Mouse (Mus musculus): ENCODE results near the gene H2-DMa. TPM values are rescaled to one million over a fixed set of nuclear protein-coding genes. Genes with fewer than 3 reads are reported as not detected.

Gene H2-DMa
- polyA plus RNA-seq, 1 experiment from 2014 or later, result 8.7 TPM

DNA sequence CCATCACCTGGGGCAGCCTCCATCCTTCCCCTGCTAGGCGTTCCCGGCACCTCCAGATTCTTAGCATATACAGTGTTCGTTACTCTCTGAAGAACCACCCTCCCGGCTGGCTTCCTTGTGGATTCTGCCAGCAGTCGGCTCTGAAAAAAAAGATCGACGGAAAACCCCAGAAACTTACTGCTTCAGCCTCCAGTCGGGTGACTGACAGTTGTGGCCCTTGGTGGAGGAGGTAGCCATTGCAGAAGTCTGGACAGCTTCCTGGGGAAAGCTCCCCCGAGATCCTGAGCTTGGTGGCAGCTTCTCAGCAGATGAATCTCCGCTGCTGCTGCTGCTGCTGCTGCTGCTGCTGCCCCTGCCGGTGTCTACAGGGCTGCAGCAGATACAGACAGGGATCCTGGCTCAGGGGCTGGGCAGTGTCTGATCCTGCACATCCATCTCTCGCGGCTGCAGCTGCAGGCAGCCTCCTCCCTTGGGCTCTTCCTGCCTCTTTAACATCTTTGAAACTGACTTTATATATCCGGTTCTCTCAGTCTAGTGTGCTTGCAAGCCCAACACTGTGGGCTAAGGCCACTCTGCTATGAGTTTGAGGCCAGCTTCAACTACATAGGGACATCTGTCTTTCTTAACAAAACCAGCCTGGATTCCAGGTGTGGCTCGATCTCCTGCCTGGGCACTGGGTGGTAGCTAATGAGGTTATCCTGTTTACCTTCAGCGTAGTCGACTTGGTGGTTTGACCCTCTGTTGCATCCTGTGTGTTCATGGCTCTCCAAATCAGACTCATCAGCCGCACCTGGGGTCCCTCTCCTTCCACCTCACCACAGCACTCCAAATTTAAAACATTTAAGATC, 9.8 kb downstream of the H2-DMa start:
- Histone ChIP-seq H3K9ac (peak overlapping the region; percentile 18; the same call in 1 of the 2 replicates), H3K4me3 (no peak overlapping the region)
- ATAC-seq, result peak; percentile 11; the same call in 1 of the 2 replicates

GRCm38 (mm10) chr17:34130073-34130947, 11.0 kb downstream of the H2-DMa start:
- H3K36me3 ChIP-seq (ENCODE audit: poor library complexity, severe bottlenecking), result no peaks in the 10 kb centered on the region
- 81% methylated on average over 19 of the region's 19 CpGs for WGBS
- ATAC-seq, result no peak

More for the DNA sequence above, 9.8 kb downstream of the H2-DMa start:
- no peaks in the 10 kb centered on the region for H3K36me3 ChIP-seq (ENCODE audit: poor library complexity, severe bottlenecking)
- peak overlapping the region; percentile 35 for H3K4me2 ChIP-seq
- WGBS, result 25% methylated on average over 18 of the region's 18 CpGs
- H3K4me1 ChIP-seq, result peaks cover 20% of the 10 kb centered on the region
- H3K27me3 ChIP-seq, result peaks cover 7% of the 10 kb centered on the region; the same call in 1 of the 2 replicates
- 0 out of 2 replicates have a peak overlapping the region, but pooled peaks have one; percentile 7 for H3K27ac ChIP-seq
- H3K9me3 ChIP-seq (replicated peaks), result no peaks in the 10 kb centered on the region

GRCm38 (mm10) chr17:34131911-34132310, 12.6 kb downstream of the H2-DMa start:
- no peaks in the 10 kb centered on the region for H3K36me3 ChIP-seq (ENCODE audit: poor library complexity, severe bottlenecking)
- H3K4me1 ChIP-seq, result peaks cover 22% of the 10 kb centered on the region
- no peak overlapping the region for H3K27ac ChIP-seq
- no peak for ATAC-seq
- H3K27me3 ChIP-seq, result peaks cover 18% of the 10 kb centered on the region
- H3K4me2 ChIP-seq, result no peak overlapping the region
- no peak overlapping the region for H3K4me3 ChIP-seq
- no peaks in the 10 kb centered on the region for H3K9me3 ChIP-seq (replicated peaks)
- no peak overlapping the region for H3K9ac ChIP-seq
- WGBS, result 63% methylated on average over 7 of the region's 7 CpGs

More at GRCm38 (mm10) chr17:34130073-34130947, 11.0 kb downstream of the H2-DMa start:
- H3K27me3 ChIP-seq, result peaks cover 7% of the 10 kb centered on the region; the same call in 1 of the 2 replicates
- no peak overlapping the region for H3K4me3 ChIP-seq
- H3K4me2 ChIP-seq, result no peak overlapping the region
- H3K4me1 ChIP-seq, result peaks cover 20% of the 10 kb centered on the region
- no peak overlapping the region for H3K9ac ChIP-seq
- H3K27ac ChIP-seq, result no peak overlapping the region
- no peaks in the 10 kb centered on the region for H3K9me3 ChIP-seq (replicated peaks)

GRCm38 (mm10) chr17:34133289-34133688, 13.9 kb downstream of the H2-DMa start:
- peaks cover 31% of the 10 kb centered on the region for H3K27me3 ChIP-seq
- H3K36me3 ChIP-seq (ENCODE audit: poor library complexity, severe bottlenecking), result no peaks in the 10 kb centered on the region
- no peaks in the 10 kb centered on the region for H3K9me3 ChIP-seq (replicated peaks)
- H3K27ac ChIP-seq, result no peak overlapping the region
- H3K4me2 ChIP-seq, result no peak overlapping the region
- 85% methylated on average over 11 of the region's 11 CpGs for whole genome bisulfite sequencing
- no peak overlapping the region for H3K9ac ChIP-seq
- no peak for ATAC-seq
- H3K4me3 ChIP-seq, result no peak overlapping the region
- H3K4me1 ChIP-seq, result peaks cover 15% of the 10 kb centered on the region

GRCm38 (mm10) chr17:34134451-34134850, 15.1 kb downstream of the H2-DMa start:
- no peak overlapping the region for H3K4me3 ChIP-seq
- no peaks in the 10 kb centered on the region for H3K36me3 ChIP-seq (ENCODE audit: poor library complexity, severe bottlenecking)
- peaks cover 10% of the 10 kb centered on the region for H3K4me1 ChIP-seq
- H3K9me3 ChIP-seq (replicated peaks), result no peaks in the 10 kb centered on the region
- H3K4me2 ChIP-seq, result no peak overlapping the region
- no peak overlapping the region for H3K9ac ChIP-seq
- ATAC-seq, result no peak
- WGBS, result 85% methylated on average over 3 of the region's 3 CpGs
- peaks cover 38% of the 10 kb centered on the region for H3K27me3 ChIP-seq
- no peak overlapping the region for H3K27ac ChIP-seq

DNA sequence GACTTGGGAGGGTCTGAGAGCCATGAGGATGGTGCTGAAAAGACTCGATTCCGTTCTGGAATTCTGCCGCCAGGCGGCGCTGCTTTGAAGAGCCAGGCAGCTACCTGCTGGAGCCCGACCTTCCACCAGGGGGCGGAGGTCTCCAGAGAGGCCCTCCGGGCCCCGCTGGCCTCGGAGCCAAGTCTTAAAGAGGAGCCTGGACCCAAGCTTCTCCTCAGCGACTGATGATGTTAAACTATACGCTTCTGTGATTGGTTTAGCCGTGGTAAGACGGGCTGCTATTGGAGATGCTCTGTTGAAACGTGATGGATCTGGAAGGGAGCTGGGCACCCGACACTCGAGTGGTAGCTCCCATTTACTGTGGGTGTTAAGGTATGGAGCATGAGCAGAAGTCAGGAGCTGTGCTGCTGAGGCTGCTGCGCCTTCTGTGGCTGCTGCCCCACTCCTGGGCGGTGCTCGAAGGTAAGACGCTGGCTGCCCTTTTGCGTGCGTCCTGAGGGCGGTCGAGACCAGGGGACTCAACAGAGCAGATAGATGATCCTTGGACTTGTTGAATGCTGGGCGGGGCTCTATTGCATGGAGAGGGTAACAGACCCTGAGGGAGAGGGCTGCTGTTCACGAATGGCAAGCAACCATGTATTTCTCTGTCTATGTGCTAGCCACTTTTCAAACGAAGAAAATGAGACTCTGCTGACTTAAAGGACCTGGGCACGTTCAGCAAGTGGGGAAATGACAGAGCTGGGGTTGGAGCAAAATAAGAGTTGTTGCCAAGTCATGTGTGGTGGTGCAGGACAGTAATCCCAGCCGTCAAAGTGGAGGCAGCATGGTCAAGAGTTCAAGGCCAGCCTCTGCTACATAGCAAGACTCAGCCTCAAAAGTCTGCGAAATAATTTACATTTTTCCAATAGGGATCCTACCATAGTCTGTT, 16.2 kb downstream of the H2-DMa start:
- Histone ChIP-seq H3K4me2 (peak overlapping the region; percentile 59), H3K27me3 (peaks cover 47% of the 10 kb centered on the region), H3K4me3 (peak overlapping the region; percentile 36), H3K9me3 (replicated peaks) (no peaks in the 10 kb centered on the region), H3K27ac (no peak overlapping the region), H3K36me3 (ENCODE audit: poor library complexity, severe bottlenecking) (no peaks in the 10 kb centered on the region), H3K9ac (no peak overlapping the region), H3K4me1 (peaks cover 17% of the 10 kb centered on the region)
- WGBS, result 6% methylated on average over 31 of the region's 31 CpGs
- peak; percentile 98 for ATAC-seq

- ATAC-seq, result no peak
- Histone ChIP-seq H3K9ac (no peak overlapping the region; the same call in 1 of the 2 replicates), H3K27ac (no peak overlapping the region), H3K4me1 (peaks cover 17% of the 10 kb centered on the region), H3K27me3 (peaks cover 57% of the 10 kb centered on the region), H3K36me3 (ENCODE audit: poor library complexity, severe bottlenecking) (no peaks in the 10 kb centered on the region), H3K4me2 (no peak overlapping the region), H3K4me3 (no peak overlapping the region), H3K9me3 (replicated peaks) (no peaks in the 10 kb centered on the region)
- 85% methylated on average over 7 of the region's 7 CpGs for WGBS
Observed at GRCm38 (mm10) chr17:34137601-34138000, 18.3 kb downstream of the H2-DMa start.

GRCm38 (mm10) chr17:34138655-34139054, 19.3 kb downstream of the H2-DMa start:
- H3K9ac ChIP-seq, result no peak overlapping the region

DNA sequence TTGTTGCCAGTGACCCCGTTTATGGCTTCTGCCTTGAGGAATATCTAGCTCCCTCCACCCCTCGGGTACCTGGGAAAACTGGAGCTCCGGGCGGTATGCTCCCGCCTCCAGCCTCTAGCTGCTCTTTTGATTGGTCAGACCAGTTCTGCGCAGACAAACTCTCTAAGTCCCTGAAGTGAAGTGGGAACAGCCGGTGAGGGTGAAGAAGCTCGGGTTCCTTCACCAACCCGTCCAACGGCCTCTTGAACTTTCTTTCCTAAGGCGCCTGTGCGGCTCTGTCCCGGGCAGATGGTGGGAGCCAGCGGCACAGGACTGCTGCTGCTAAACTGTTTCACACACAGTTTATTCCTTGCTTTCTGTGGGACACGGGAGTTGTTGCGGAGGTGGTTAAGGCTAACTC, 20.1 kb downstream of the H2-DMa start:
- WGBS, result 2% methylated on average over 16 of the region's 16 CpGs
- H3K4me1 ChIP-seq, result peaks cover 17% of the 10 kb centered on the region
- H3K27me3 ChIP-seq, result peaks cover 57% of the 10 kb centered on the region
- no peak overlapping the region for H3K27ac ChIP-seq
- H3K9me3 ChIP-seq (replicated peaks), result no peaks in the 10 kb centered on the region
- peak overlapping the region; percentile 57 for H3K4me2 ChIP-seq
- no peak for ATAC-seq
- peak overlapping the region; percentile 30 for H3K4me3 ChIP-seq
- no peaks in the 10 kb centered on the region for H3K36me3 ChIP-seq (ENCODE audit: poor library complexity, severe bottlenecking)
- peak overlapping the region; percentile 48 for H3K9ac ChIP-seq

More at GRCm38 (mm10) chr17:34138655-34139054, 19.3 kb downstream of the H2-DMa start:
- no peaks in the 10 kb centered on the region for H3K9me3 ChIP-seq (replicated peaks)
- no peaks in the 10 kb centered on the region for H3K36me3 ChIP-seq (ENCODE audit: poor library complexity, severe bottlenecking)
- no peak overlapping the region for H3K4me2 ChIP-seq
- H3K4me1 ChIP-seq, result peaks cover 17% of the 10 kb centered on the region
- H3K4me3 ChIP-seq, result no peak overlapping the region
- no peak overlapping the region for H3K27ac ChIP-seq
- peaks cover 57% of the 10 kb centered on the region for H3K27me3 ChIP-seq
- ATAC-seq, result no peak
- 78% methylated on average over 7 of the region's 7 CpGs for WGBS

GRCm38 (mm10) chr17:34140240-34140639, 20.9 kb downstream of the H2-DMa start:
- Histone ChIP-seq H3K4me2 (peak overlapping the region; percentile 57), H3K4me3 (no peak overlapping the region), H3K36me3 (ENCODE audit: poor library complexity, severe bottlenecking) (no peaks in the 10 kb centered on the region), H3K27ac (no peak overlapping the region), H3K4me1 (peaks cover 17% of the 10 kb centered on the region), H3K9ac (no peak overlapping the region), H3K27me3 (peaks cover 57% of the 10 kb centered on the region), H3K9me3 (replicated peaks) (no peaks in the 10 kb centered on the region)
- no peak for ATAC-seq
- WGBS, result 15% methylated on average over 5 of the region's 5 CpGs

- H3K27ac ChIP-seq, result no peak overlapping the region
- H3K4me2 ChIP-seq, result no peak overlapping the region
- no peak overlapping the region for H3K9ac ChIP-seq
- ATAC-seq, result no peak
- peaks cover 13% of the 10 kb centered on the region for H3K4me1 ChIP-seq
- 56% methylated on average over 4 of the region's 4 CpGs for WGBS
- no peak overlapping the region for H3K4me3 ChIP-seq
- H3K9me3 ChIP-seq (replicated peaks), result no peaks in the 10 kb centered on the region
- no peaks in the 10 kb centered on the region for H3K36me3 ChIP-seq (ENCODE audit: poor library complexity, severe bottlenecking)
- H3K27me3 ChIP-seq, result peaks cover 51% of the 10 kb centered on the region
Observed at GRCm38 (mm10) chr17:34141448-34141847, 22.1 kb downstream of the H2-DMa start.
